Mouse (Mus musculus) thymus, adult 2 months (tissue): ENCODE measurements around the gene Map1lc3b. TPM values are rescaled to one million over a fixed set of nuclear protein-coding genes. Genes with fewer than 3 reads are reported as not detected.
"Not testable (repeated sequence)": the region's sequence is repeated elsewhere in the genome, so short reads cannot be mapped to it uniquely, and the experiment has no call there.

ENCODE experiments used
- DNase-seq: peaks from one replicate; pipeline ENCODE4 v3.0.0; 2021
- H3K27ac ChIP-seq: fragments of 200-500 bp; 2 replicates; pipeline ENCODE4 v1.5.1; 2012; ENCODE audit warnings: low read length, control low read depth; ENCODE audit not compliant: control insufficient read depth, insufficient read depth
- H3K27me3 ChIP-seq: fragments of 200-500 bp; 2 replicates; pipeline ENCODE4 v1.6.1; 2012; ENCODE audit warnings: mild to moderate bottlenecking, low read length, moderate library complexity, mixed read lengths; ENCODE audit not compliant: control insufficient read depth, insufficient read depth
- H3K36me3 ChIP-seq: fragments of 200-500 bp; 2 replicates; pipeline ENCODE4 v1.6.1; 2012; ENCODE audit warnings: mild to moderate bottlenecking, low read length, moderate library complexity; ENCODE audit not compliant: control insufficient read depth, insufficient read depth
- H3K4me1 ChIP-seq: fragments of 200-500 bp; replicated peaks from 2 replicates; pipeline ENCODE4 v1.6.1; 2012; ENCODE audit warnings: low read length; ENCODE audit not compliant: control insufficient read depth, insufficient read depth
- H3K4me3 ChIP-seq: fragments of 200-500 bp; 2 replicates; pipeline ENCODE4 v1.5.1; 2012; ENCODE audit warnings: mild to moderate bottlenecking, low read length, control low read depth, moderate library complexity; ENCODE audit not compliant: control insufficient read depth, insufficient read depth
- CTCF ChIP-seq: fragments of 200-500 bp; IDR thresholded peaks from 2 replicates; pipeline ENCODE4 v1.5.1; 2012; ENCODE audit warnings: mild to moderate bottlenecking, control low read depth, low read length, moderate library complexity, borderline replicate concordance; ENCODE audit not compliant: control insufficient read depth, poor library complexity, insufficient read depth; ENCODE audit errors: extremely low read depth
- POLR2A ChIP-seq: fragments of 200-500 bp; IDR thresholded peaks from 2 replicates; pipeline ENCODE4 v1.6.1; 2012; ENCODE audit warnings: mild to moderate bottlenecking, low read length, control low read depth, moderate library complexity; ENCODE audit not compliant: control insufficient read depth, poor library complexity, insufficient read depth; ENCODE audit errors: extremely low read depth
- WGBS: fragments of 180-500 bp; shearing (Covaris S2); methylation state at CpG from one replicate; pipeline ENCODE4 v1.1.7; 2018; 5-methylcytosine and 5-hydroxymethylcytosine counted together
- polyA plus RNA-seq: library from polyadenylated mRNA; depleted of rRNA; stranded (reverse); fragments of >200 nt; gene quantifications from 2 replicates; pipeline ENCODE4 v1.2.3, GENCODE M21; 2012

Gene Map1lc3b
- polyA plus RNA-seq, 1 experiment = 103 TPM

DNA sequence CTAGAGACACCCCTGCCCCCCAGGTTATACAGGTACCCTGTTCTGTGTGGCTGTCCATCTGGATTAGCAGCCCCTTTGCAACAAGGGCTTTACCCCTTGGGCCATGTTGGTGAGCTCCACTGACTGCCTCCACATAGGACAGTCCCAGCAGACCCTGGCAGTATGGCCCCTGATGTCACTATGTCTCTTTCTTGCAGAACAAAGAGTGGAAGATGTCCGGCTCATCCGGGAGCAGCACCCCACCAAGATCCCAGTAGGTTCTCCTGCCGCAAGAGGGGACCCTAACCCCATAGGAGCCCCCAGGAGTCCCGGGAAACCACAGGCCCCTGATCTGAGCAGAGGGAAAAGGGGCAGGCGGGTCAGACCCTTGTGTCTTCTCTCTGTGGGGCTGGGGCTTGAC is 3.1 kb downstream of the Map1lc3b start:
- Histone ChIP-seq H3K4me3 (no peak overlapping the region), H3K4me1 (peaks cover 10% of the 10 kb centered on the region), H3K27ac (no peak overlapping the region), H3K36me3 (peaks cover 21% of the 10 kb centered on the region), H3K27me3 (no peaks in the 10 kb centered on the region)
- no peak for DNase-seq
- 97% methylated on average over 5 of the region's 5 CpGs for WGBS
- TF ChIP-seq CTCF = no peak

DNA sequence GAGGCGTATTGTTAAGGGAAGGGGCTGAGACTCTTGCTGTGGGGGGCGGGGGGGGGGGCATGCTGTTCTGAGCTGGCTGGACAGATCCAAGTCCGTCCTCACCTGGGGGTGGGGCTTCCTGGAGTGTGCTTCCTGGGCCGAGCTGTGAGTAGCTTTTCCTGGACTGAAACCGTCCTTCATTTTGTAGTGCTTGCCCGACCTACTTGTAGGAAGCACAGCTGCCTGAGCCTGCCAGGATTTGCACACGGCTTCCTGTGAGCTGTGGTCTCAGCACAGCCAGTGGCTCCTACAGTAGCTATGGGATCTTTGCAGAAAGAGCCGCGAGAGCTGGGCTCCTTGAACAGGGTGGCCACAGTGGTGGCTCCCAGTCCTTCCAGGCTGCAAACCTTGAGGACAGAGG is 3.8 kb downstream of the Map1lc3b start:
- Histone ChIP-seq H3K27me3 (no peaks in the 10 kb centered on the region), H3K4me1 (peaks cover 10% of the 10 kb centered on the region), H3K4me3 (no peak overlapping the region), H3K36me3 (peaks cover 21% of the 10 kb centered on the region), H3K27ac (no peak overlapping the region)
- 89% methylated on average over 9 of the region's 9 CpGs for WGBS
- no peak for DNase-seq
- TF ChIP-seq POLR2A (no peak), CTCF (no peak)

DNA sequence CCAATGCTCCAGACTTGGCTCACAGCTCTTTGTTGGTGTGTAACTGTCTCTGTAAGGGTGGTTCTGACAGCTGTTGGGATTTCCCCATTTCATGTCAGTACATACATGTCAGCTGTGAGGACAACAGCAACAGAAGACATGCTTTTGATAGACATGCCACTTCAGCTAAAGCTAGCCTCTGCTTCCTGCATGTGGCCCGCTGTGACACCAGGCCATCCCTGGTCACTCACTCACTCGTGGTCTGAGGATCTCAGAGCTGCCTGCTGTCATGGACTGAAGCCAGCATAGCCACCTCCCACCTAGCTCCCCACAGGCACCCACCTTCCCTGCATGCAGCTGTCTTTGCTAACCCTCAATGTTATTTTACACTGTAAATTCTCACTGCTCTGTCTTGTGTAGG is 7.3 kb downstream of the Map1lc3b start:
- not testable (repeated sequence) for H3K27me3 ChIP-seq, DNase-seq, H3K4me1 ChIP-seq, H3K4me3 ChIP-seq, H3K27ac ChIP-seq
- H3K36me3 ChIP-seq = peaks cover 26% of the 10 kb centered on the region
- WGBS = 79% methylated on average over 2 of the region's 2 CpGs

DNA sequence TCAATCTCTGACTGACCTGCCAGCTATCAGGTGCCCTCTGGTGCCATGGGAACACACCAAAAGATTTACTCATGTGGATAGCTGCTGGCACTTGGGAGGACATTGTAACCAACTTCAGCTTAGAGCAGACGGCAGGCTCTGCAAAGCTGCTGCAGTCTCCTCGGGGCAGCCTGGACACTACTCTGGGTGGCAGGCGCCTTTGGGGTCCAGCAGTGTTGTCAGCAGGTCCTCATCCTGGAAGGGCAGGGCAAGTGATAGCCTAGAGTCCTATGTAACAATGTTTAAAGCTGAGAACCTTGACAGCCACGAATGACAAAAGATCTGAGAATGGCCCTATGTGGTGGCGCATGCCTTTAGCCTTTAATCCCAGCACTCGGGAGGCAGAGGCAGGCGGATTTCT is 8.0 kb downstream of the Map1lc3b start:
- Histone ChIP-seq H3K4me3 (no peak overlapping the region), H3K27ac (no peak overlapping the region)
- WGBS = 97% methylated on average over 7 of the region's 7 CpGs

DNA sequence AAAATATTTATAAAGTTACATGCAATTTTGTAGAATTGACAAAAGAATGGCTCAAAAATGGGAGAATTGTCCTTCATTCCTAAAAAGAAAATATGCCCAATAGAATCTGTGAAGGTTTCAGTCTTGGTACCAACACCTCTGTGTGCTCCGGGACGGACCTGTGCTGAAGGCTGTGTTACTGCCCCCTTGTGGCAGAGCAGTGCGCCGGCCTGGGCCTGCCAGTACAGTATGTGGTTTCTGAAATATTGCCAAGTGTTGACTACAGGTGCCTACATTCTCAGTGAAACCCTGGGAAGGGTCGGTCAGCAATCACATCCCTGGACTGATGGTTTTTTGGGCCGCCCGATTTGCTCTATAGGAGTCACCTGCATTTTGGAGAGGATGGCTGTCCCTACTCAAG is 8.7 kb downstream of the Map1lc3b start:
- 18% methylated on average over 7 of the region's 7 CpGs for WGBS
- Histone ChIP-seq H3K27me3 (no peaks in the 10 kb centered on the region), H3K4me3 (no peak overlapping the region), H3K4me1 (no peaks in the 10 kb centered on the region), H3K27ac (no peak overlapping the region), H3K36me3 (peaks cover 26% of the 10 kb centered on the region)
- DNase-seq = peak; percentile 79
- no peak for TF ChIP-seq POLR2A
- TF ChIP-seq CTCF = peak; percentile 84

More for the DNA sequence above, 8.0 kb downstream of the Map1lc3b start:
- peaks cover 26% of the 10 kb centered on the region for H3K36me3 ChIP-seq
- H3K4me1 ChIP-seq = no peaks in the 10 kb centered on the region
- no peaks in the 10 kb centered on the region for H3K27me3 ChIP-seq
- no peak for TF ChIP-seq POLR2A
- TF ChIP-seq CTCF = no peak
- no peak for DNase-seq

DNA sequence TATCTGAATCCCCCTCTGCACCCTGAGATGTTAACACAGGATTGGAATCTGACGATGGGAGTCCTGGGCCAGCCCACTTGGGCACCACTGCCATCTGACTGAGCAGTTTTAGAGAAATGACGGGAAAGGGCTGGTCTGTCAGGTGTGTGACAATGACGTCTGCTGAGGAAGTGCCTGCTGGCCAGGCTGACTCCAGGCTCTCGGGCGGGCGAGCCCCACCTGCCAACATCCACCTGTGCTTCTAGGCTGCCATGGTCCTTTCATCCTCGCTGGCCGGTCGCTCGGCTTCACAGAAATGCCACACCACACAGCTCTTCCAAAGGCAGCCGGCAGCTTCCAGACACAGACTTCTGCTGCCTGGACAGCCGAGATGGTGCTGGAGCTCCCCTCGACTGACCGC is 9.7 kb downstream of the Map1lc3b start:
- no peak for DNase-seq
- Histone ChIP-seq H3K4me3 (no peak overlapping the region), H3K36me3 (peaks cover 23% of the 10 kb centered on the region), H3K4me1 (no peaks in the 10 kb centered on the region), H3K27ac (no peak overlapping the region), H3K27me3 (no peaks in the 10 kb centered on the region)
- TF ChIP-seq CTCF = no peak
- TF ChIP-seq POLR2A = no peak
- WGBS = 97% methylated on average over 14 of the region's 14 CpGs

- Histone ChIP-seq H3K27me3 (no peaks in the 10 kb centered on the region), H3K36me3 (peaks cover 10% of the 10 kb centered on the region), H3K27ac (no peak overlapping the region), H3K4me3 (no peak overlapping the region), H3K4me1 (no peaks in the 10 kb centered on the region)
- DNase-seq = no peak
- TF ChIP-seq POLR2A (no peak), CTCF (no peak)
- 97% methylated on average over 12 of the region's 12 CpGs for WGBS
These were observed 12.2 kb downstream of the Map1lc3b start for GRCm38 (mm10) chr8:121602411-121602810.

DNA sequence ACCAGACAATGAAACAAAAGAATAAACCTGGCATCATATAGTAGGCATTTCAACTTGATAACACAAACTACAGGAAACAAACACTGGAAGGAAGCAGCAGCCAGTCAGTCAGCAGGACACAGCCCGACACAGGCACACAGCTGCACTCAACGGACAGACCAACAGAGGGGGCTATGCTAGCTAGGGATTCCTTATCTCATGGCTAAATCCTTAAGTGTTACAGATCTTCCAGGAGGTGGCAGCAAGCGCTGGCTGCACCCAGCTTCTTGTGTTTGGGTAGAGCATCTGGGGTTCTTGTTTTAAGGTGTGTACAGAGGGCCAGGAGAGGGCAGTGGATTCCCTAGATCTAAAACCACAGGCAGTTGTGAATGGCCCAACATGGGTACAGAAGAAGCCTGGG is 12.7 kb downstream of the Map1lc3b start:
- Histone ChIP-seq H3K27me3 (no peaks in the 10 kb centered on the region), H3K27ac (no peak overlapping the region), H3K4me1 (no peaks in the 10 kb centered on the region), H3K36me3 (peaks cover 6% of the 10 kb centered on the region), H3K4me3 (no peak overlapping the region)
- WGBS = 2% methylated on average over 3 of the region's 3 CpGs
- peak; percentile 69 for DNase-seq
- TF ChIP-seq POLR2A (no peak), CTCF (peak; percentile 65; the same call in 1 of the 2 replicates)
